Mouse (Mus musculus): ENCODE results near the gene Syt15.
A peak's percentile ranks its signal among the peaks of the same experiment; 100 is the strongest.

Gene Syt15

DNA sequence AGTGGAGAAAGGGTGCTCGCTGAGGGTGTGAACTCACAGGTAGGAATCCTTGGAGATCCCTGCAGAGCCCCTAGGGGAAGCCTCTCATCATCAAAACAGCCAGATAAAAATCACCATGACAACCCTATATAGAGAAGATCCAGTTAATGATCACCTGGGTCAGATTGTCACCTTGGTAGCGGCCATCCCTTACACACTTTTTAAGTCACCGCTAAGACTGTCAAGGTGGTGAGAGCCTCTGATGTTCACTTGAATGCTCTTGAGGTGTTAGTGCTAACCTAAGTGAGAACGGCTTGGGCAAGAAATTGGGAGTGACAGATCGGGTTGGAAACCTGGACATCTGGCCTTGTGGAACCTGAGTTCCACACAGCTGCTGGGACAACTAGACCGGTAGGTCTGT, at the start of gene Syt15:
Syt15 (plus strand) TSS at position 301 of the 400 bp plus-strand sequence.
- DNase-seq, result no peak

DNA sequence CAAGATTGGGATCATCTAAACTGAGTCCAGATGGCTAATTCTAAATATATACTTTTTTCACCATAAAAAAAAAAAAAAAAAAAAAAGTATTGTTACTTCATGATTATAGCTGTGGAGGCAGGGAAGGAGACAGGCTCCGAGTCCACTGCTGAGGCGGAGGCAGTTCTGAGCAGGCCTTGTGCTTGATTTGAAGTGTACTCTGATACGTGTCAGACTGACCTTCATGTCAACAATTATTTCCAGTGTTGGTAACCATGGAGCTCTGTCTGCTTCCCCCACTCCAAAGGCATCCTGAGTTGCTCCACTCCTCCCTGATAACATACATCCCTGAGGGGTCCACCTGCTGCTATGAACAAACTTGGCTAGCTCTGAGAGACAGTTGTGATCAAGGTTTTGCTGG, 48.3 kb upstream of the Syt15 start:
- no peak for DNase-seq

DNA sequence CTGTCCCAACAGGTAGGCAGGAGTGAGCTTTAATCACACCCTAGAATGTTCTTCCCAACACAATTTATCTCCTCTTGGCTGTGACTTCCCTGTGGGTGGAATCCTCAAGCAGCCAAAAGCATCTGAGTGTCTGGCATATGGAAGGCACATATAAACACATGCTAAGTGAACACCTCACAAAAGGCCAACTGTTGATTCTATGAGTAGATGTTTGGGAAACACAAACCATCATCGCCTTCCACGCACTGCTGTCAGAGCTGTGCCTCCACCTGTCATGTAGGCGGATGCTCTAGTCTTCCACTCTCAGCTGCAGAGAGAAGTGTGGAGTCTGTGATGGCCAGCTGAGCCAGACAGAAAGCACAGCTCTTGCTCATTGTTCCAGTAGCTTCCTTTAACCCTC, 40.0 kb upstream of the Syt15 start:
- peak; percentile 84 for DNase-seq

DNA sequence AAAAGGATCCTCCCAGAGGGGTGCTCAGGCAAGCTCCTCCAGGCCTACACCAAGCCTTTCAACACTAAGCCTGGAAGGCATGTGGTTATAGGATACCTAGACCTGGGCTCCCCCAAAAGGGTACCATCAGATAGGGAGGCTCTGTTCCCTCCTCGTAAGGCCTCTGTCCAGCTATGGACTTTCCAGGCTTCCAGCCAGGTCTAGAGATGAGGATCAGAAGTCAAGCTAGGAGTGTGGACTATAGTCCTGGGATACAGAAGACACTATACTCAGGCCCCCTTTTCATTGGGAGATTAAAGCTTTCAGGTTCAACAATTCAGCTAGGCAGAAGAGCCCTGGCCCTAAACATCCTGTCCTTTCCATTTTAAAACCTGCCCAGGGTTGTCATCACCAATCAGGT, 36.3 kb upstream of the Syt15 start:
- DNase-seq, result no peak

DNA sequence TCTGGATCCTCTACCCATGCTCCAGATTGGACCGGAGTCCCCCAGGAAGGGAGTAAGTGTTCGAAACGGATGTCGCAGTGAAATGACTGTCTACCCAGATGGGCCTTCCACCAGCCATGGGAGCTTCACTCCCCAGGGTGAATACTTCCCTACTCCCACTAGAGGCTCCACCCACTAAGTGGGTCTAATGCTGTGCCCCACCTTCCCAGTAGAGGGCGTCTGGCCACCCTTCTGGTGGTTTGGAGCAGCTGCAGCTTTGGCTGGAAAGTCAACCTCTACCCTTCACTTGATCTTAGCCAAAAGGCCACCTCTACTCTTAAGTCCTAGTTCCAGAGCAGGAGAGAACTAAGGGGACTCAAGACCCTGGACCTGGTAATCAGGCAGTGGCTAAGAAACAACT, 30.8 kb upstream of the Syt15 start:
- peak; percentile 23 for DNase-seq

DNA sequence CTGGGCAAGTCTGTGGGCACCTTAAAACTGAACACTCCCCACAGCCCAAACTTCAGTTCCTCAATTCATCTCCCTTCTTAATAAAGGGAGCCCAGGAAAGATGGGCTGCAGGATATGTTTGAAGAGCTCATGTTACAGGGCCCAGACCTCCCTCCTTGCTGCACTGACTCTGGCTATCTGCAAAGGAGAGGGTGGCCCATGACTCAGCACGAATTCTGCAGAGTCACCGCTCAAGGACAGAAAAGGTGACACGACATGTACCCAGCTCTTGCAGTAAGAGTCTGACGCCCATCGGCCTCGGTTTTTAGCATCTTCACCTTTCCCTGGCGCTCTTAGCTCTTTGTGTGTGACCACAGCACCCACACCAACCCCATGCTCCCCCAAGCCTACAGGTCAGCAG, 29.0 kb upstream of the Syt15 start:
- no peak for DNase-seq

DNA sequence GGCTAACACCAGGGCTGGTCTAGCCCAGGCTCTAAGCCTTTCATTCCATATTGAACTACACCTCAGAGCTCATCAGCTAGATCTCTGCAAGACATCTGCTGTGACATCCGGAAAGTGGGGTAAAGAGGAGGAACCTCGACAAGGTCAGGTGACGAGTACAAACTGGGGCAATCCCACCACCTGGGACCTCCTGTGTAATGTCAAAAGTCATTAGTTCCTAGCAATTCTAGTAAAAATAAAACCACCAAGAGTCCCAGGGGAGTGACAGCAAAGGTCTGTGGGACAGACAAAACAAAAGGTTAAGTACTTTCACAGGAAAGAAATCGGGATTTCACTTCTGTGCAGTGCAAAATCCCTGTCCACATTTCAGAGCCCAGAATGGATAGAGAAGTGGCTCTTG, 25.5 kb upstream of the Syt15 start:
- no peak for DNase-seq

DNA sequence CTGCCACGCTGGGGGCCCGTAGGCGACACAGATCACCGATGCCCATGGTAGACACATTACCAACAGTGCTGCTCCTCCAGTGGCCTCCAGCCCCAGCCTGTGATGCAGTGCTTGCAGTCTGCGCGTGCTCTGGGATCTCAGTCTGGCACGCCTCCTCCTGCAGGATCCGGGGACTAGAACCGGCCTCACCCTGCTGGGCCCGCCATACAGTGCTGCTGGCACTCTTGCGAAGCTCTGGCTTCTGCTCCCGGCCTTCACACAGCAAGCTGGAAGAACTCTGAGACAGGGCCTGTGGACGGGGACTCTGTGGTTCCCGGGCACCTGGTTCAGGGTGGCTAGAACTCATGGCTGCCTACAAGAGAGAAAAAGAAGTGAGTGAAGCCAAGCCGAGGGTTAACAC, 23.9 kb upstream of the Syt15 start:
- no peak for DNase-seq

DNA sequence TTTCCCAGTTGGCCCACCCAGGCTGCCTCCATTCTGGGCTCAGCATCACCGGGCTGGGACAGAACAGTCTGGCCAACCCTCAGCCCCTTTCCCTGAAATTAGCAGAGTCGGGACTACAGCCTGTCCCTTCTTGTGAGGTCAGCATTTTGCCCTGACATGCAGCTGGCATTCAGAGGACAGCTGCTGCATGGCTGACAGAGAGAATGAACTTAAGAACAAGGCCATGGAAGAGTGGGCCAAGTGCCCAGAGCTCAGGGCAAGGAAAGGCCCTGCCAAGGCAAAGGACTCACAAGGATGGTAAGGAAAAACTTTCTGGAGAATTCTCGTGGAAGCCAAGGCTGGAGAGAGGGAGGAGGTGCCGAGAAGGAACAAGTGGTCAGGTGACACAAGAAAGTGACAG, 22.7 kb upstream of the Syt15 start:
- no peak for DNase-seq

DNA sequence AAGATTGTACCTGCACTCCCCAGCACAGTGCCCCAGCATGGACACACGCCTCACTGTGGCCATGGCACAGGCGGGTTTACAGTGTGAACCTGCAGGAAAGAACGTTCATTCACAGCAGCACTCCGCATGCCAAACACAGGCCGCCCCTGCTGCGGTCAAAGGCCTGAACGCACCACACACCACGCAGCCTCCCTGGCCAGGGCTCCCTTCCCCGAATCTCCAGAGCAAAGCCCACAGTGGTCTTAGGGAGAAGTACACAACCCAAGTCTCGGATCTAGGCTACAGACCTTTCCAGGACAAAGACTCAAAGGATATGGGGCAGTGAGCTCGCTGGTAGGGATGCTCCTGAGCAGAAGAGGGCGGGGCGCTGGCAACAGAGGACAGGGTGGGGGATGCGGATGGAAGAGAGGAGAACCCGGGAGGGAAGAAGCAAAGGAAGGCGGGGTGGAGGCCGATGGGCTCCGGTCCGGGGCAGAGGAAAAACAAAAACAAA, 18.6 kb upstream of the Syt15 start:
- DNase-seq, result no peak

DNA sequence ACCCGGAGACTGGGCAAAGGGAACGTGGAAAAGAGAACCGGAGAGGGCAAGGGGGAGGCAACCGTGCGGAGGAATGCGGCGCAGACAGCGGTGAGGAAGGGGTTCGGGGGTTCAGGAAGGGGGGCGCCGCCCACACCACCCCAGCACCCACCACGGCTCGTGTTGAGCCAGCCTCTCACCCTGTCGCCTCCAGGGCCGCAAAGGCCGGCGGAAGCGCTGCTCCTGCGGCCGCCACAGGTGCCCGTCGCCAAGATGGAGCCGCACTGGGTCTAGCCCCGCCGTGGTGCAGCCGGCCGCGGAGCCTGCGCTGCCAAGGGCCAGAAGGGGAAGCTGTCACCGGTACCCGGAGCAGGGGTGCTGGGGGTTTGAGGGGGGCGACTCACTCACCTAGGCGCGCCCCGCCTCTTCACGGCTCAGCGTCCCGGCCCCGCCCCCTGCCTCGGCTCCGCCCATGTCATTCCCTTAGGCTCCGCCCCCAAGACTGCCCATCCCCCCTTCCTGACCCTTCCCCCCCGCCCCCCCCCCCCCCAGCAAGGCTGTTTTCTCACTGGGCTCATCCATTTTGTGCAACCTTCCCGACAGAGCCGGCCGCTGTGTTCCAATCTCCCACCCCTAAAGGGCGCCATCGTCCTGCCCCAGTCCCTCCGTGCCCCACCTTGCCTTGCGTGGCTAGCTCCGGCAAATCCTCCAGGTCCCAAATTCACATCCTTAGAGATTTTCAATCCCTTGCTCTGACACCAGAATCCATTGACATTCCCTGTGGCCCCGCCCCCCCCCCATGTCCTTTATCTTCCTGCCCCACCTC, 18.0 kb upstream of the Syt15 start, which contains the start of gene Gprin2:
Gprin2 (minus strand) TSS at position 423 of the 805 bp plus-strand sequence.
- peak; percentile 5 for DNase-seq

DNA sequence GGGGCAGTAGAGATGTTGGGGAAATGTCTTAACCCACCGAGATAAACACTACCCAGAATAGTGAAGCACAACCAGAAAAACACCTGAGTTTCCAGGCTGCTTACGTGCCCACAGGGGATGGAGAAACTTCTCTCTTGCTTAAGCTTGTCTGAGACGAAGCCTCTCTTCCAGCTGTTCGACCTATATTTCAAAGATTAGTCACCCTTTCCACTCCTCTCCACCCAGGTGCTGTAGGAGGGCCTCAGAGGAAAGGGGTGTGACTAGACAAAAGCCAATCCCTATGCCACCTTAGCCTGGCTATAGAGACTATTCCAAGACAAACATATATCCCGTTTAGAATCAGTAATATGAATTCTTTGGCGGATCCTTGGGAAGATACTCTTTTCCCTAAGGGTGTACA, 11.4 kb upstream of the Syt15 start:
- no peak for DNase-seq

DNA sequence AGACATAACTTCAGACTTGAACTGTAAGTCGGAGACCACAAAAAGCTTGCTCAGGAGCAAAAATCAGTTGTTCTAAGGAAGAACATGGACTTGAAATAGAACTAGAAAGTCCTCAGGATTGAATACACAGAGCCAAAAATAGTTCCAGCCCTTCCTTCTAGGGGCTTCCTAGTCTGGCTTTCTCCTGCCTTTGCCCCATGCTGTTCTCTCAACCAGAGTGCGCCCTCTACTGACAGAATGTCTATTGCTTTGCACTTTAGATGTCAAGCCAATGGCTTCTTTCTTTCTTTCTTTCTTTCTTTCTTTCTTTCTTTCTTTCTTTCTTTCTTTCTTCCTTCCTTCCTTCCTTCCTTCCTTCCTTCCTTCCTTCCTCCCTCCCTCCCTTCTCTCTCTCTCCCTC, 10.7 kb upstream of the Syt15 start:
- DNase-seq, result peak; percentile 24

DNA sequence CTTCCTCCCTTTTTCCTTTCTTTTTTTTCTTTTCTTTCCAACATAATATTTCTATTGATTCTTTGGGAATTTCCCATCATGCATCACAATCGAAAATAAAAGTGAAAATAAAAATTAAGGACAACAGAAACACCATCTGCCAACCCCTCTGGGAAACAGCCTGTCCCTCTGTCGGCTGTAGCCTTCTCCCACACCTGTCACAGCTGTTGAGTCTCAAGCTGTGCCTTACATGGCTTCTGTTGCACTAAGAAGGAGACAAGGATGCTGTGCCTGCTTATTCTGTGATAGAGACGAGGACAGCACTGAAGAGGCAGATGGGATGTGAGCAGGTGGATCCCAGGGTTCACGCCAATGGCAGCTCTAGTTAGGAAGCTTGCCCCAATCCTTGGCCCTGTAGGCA, 10.3 kb upstream of the Syt15 start:
- DNase-seq, result no peak

DNA sequence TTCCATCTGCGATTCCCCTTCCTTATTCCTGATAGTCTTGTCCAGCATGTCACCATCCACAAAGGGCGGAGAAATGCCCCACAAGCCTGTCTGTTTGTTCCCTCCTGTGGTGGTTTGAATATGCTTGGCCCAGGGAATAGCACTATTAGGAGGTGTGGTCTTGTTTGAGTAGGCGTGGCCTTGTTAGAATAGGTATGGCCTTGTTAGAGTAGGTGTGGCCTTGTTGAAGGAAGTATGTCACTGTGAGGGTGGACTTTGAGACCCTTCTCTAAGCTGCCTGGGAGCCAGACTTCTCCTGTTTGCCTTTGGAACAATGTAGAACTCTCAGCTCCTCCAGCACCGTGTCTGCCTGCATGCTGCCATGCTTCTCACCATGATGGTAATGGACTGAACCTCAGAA, 9.5 kb upstream of the Syt15 start:
- no peak for DNase-seq

DNA sequence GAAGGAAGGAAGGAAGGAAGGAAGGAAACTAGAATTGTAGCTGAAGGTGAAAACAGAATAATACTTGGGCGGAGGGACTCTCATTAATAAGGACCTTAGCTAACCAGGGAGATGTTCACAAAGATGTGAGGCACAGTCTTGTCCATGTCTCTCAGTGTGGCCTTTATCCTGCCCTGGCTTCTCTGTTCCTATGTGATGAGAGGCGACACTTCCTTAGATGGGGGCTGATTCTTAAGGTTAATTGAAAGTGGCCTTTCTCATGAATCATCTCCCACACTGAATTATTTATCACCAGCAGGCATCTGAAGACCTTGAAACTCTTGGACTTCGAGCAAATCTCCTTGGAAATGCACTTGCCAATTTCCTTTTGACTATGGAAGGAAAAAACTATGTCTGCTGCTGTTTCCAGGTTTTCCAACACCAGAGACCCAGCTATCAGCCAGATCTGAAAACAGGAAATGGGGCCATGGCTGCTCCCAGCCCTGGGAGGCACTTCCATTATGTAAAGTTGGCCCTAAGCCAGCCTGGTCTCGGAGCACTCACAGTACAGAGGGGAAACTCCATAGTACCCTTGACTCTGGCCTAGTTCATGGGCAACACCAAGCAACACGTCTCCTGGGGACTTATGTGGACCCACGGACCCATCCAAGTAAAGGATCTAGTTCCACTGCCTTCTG, 3.8 kb upstream of the Syt15 start:
- DNase-seq, result no peak

DNA sequence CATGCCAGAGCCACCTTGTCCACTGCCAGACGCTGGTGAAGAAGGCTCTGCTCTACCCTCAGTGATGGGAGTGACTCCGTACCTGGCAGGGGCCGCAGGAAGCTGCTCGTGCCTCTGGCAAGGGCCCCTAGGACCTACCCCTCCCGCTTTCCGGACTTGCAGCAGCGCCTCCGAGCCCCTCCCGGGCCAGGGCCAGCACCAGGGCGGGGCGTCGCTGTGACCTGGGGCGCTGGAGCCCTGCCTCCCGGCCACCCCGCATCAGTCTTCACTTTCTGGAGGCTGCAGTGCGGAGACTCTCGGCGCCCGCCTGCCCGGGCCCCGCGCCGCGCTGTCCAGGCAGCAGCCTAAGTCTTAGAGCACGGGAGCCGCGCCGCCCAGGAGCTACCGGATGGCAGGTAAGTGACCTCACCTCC, 397 bp downstream of the Syt15 start:
- DNase-seq, result no peak

DNA sequence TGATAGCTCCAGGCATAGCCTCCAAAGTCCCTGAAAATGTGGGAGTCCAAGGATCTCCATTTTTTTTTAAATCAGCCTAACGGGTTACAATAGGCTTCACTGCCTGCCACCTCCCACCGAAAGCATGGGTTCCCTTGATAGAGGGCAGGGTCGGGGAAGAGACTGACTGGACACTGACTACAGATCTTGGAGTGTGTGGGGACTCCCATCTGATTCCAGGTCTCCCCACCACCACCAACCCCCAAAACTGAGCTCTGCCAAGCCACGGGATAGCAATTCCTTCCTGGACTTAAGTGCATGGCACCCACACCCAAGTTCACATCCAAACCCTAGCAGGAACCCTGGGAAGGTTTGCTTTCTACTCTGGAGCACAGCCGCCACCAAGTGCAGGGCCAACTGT, 1.0 kb downstream of the Syt15 start:
- DNase-seq, result no peak

DNA sequence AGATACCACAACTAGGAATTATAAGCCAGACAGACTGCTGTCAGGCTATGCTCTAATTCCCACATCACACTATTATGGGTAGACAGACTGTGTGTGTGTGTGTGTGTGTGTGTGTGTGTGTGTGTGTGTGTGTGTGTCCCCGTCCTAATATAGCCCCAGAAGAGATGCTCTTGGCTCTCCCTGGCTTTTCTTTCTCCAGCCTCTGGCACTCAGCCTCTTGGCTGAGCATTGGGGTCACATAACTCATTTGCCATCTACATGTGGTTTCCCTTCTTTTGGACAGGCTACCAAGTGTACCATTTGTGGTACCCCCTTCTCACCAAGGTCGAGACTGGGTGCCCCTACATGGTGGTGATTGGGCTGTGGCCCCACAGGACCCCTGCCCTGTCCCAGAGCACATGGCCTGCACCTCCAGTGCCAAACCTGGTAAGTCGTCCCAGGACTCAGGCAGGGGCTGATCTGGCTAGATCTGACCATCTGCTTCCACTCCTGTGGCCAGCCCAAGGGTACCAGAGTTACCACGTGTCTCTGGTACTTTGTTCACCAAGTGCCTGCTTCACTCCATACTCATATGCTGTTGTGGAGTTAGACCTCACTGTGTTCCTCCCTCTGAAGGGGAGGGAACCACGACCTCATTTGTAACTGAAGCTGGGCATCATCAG, 2.2 kb downstream of the Syt15 start:
- no peak for DNase-seq

DNA sequence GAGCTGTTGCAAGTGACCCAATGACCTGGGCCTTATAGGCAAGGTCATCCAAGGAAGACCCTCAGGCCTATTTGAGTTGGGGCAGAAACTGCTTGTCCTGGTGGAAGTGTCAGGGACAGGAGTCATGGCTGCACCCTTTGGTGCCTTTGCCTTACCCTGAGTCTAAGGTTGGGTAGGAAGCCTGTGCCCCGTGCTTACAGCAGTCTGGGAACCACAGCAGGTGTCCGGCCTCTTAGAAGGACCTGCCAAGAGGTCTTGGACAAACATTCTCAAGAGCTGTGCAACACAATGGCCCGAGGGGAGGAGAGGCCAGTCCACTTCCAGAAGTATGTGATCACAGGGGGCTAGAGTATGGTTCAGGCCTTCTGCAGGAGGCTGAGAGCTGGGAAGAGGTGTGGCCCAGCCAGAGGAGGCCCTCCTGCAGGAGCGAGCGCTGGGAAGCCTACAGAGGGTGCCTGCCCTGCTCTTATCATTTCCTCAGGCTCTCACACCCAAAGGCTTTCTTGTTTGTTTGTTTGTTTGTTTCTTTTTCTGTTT, 4.0 kb downstream of the Syt15 start:
- DNase-seq, result no peak

DNA sequence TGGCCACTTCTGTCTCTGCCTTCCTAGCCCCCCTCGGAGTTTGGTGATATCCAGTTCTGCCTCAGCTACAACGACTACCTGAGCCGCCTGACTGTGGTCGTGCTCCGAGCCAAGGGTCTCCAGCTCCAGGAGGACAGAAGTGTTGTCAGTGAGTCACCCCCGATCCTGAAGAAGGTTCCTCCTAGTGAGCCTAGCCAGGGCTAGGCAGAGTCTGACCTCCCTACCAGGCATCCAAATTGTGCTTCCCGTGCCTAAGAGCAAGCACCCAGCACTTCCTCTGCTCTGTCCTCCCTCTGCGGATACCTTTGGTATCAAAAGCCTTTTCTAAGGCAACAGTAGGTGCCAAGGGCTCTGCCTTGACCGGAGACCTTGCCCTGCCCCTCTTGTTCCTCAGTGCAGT, 6.6 kb downstream of the Syt15 start:
- DNase-seq, result no peak

DNA sequence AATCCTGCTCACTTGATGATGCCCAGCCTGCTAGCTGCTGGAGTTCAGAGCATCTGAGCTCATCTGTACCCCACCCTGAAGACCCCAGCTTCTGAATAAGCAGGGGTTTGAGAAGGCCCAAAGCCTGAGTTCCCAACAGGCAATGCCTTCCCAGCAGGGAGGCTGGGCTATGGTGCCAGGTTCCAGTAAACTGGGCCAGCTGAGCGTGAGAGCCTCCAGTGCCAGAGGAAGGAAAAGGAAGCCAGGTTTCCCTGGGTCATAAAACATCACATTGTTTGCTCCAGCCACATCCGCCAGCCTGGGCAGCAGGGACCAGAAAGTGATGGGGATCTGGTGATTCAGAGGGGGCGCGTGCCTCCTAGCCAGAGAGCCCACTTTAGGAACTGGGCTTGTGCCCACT, 7.2 kb downstream of the Syt15 start:
- DNase-seq, result no peak

DNA sequence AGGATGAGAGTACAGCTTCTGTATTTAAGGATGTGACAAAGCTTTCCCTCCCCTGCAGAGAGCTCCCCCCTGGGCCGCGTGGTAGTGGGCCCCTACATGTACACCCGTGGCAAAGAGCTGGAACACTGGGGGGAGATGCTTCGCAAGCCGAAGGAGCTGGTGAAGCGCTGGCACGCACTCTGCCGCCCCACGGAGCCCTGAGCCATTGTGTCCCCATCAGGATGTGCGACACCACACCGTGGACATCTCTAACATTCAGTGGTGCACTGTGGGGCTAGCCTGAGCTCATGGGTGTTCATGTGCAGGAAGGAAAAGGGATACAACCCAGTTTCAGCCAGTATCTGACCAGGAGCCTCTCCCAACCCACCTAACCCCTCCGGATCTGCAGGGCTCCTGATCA, 8.6 kb downstream of the Syt15 start:
- DNase-seq, result no peak
